Mouse (Mus musculus): ENCODE data around the gene Sigmar1.

Sigmar1 gene

DNA sequence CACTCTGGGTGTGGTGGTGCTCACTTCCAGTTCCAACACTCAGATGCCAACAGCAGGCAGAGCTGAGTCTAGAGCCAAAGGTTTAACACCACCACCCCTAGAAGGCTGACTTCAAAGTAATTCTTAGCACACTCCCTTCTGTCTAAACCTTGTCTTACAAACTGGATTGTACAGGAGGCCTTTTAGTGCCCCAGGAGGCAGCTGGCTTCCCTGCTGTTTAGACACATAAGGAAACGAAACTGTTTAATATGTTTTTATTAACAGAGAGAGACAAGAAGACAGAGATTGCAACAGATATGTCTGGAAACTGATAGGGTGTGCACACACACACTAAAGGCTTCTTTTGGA is 17.7 kb downstream of the Sigmar1 start:
- H3K27me3 ChIP-seq (ENCODE audit: control insufficient read depth, insufficient read depth, low read length, poor library complexity, severe bottlenecking) = no peaks in the 10 kb centered on the region
- peaks cover 7% of the 10 kb centered on the region; the same call in 1 of the 2 replicates for H3K36me3 ChIP-seq (ENCODE audit: control insufficient read depth, insufficient read depth, low read length, poor library complexity, severe bottlenecking)
- no peak for DNase-seq (ENCODE audit: low read depth, low spot score)

DNA sequence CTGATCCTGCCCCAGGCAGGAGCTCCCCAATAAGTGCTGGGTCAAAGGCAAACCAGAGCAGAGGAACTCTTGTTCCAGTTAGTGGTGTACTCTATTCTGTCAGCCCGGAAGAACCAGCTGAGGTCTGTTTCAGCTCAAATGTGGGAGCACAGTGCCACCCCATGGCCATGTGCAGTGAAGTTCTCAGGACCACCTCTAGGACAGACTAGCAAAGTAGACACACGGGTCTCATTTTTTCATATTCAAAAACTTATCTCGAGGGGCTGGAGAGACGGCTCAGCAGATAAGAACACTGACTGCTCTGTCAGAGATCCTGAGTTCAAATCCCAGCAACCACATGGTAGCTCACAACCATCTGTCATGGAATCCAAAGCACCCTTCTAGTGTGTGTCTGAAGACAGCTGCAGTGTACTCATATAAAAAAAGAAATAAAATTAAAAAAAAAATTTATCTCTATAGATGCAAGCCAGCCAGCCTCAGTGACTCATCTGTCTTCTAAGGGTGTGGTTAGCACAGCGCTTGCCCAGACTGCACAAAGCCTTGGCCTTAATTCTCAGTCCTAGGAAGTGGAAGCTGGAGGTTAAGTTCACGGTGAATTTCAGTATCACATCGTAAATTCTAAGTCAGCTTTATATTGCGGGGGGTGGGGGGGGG is 18.2 kb downstream of the Sigmar1 start:
- peak; percentile 89 for DNase-seq (ENCODE audit: low read depth, low spot score)
- H3K27me3 ChIP-seq (ENCODE audit: control insufficient read depth, insufficient read depth, low read length, poor library complexity, severe bottlenecking) = no peaks in the 10 kb centered on the region
- H3K36me3 ChIP-seq (ENCODE audit: control insufficient read depth, insufficient read depth, low read length, poor library complexity, severe bottlenecking) = peaks cover 7% of the 10 kb centered on the region; the same call in 1 of the 2 replicates

DNA sequence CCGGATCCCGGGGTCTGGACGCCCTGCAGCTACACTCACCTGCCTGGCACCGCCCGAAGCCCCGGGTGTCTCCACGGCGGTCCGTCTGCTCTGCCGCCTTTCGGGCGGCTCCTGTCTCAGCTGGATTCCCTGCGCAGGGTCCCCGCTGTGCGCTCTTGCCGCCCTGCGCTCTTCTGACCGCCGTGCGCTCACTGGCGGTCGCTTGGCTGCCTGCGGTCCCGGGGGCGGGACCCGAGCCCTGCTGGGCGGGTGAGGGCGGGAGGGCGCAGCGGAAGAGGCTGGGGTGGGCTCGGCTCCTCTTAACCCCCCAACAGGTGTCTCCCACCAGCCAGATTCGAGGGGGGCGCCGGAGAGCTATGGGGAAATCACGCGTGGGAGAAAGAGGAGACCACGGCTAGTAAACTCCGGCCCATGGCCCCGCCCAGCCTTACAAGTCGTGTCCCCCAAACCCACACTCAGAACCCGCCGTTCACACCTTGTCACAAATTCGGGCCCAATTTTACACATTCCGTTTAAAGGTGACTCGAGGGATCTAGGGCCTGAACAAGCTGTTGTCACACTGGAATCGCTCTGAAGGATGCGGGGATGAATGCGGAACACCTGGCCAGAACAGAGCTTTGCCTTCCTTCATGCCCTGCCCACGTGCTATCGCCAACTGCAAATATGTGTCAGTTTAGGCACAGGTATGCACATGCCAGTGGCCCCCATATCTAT is 24.7 kb downstream of the Sigmar1 start, which contains the start of gene Arid3c:
TSS of gene Arid3c (minus strand) at position 91 of the 714 bp plus-strand sequence.
- H3K27me3 ChIP-seq (ENCODE audit: control insufficient read depth, insufficient read depth, low read length, poor library complexity, severe bottlenecking) = no peaks in the 10 kb centered on the region
- peak; percentile 48 for DNase-seq (ENCODE audit: low read depth, low spot score)
- no peaks in the 10 kb centered on the region for H3K36me3 ChIP-seq (ENCODE audit: control insufficient read depth, insufficient read depth, low read length, poor library complexity, severe bottlenecking)

DNA sequence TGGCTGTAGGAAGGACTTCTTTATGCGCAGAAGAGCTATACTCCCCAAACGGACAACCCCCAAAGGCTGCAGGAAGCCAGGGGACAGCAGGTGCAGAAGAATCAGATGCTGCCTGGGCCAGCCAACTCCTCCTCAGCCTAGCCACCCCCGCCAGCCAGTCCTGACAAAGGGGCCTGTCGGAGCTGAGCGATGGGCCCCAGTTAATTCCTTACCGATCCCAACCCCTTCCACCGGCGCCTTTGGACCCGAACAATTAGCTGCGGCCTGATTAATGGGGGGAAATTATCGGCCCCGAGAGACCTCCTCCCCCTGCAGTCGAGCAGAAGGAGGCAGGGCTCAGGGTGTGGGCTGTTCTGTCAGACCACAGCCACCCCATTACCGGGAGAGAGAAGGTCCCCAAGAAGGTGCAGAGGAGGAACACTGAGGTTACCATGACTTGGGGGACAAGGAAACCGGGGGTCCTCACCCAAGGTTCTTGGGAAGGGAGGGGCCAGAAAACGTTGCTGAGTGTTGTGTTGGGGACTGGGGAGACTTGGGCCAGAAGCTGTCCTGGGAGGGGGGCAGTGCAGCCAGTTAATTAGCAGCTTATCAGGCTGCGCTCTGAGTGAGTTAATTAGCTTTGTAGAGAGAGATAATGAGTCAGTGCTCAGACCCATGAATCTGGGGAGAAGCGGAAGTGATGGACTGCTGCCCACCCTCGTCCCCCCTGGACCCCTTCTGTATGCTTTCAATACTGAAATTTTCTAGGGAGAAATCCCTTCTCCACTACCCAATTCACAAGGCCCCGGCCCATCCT is 28.9 kb downstream of the Sigmar1 start:
- no peak for DNase-seq (ENCODE audit: low read depth, low spot score)
- H3K36me3 ChIP-seq (ENCODE audit: control insufficient read depth, insufficient read depth, low read length, poor library complexity, severe bottlenecking) = no peaks in the 10 kb centered on the region
- H3K27me3 ChIP-seq (ENCODE audit: control insufficient read depth, insufficient read depth, low read length, poor library complexity, severe bottlenecking) = no peaks in the 10 kb centered on the region

DNA sequence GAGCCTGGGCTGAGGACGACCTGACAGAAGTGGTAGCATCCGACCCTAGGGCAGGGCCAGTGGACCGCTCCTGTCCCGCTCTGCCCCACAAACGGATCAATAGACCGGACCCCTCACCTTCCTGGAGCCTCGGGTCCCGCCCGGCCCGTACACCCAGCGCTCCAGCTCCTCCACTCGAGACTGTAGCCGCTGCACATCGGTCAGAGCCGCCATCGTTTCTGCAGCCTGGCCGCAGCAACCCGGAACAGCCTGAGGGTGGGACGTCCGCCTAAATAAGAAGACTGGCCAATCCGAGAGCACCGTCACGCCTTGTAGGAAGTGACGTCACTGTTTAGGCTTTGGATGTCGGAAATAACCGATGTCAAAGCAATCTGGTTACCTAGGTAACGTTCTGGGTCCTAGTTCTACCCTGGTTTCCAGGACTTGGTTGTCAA is 33.0 kb downstream of the Sigmar1 start, which contains the start of gene Dctn3:
TSS of gene Dctn3 (minus strand) at position 253 of the 434 bp plus-strand sequence.
- peak; percentile 96 for DNase-seq (ENCODE audit: low read depth, low spot score)
- Histone ChIP-seq H3K36me3 (ENCODE audit: control insufficient read depth, insufficient read depth, low read length, poor library complexity, severe bottlenecking) (peaks cover 5% of the 10 kb centered on the region; the same call in 1 of the 2 replicates), H3K27me3 (ENCODE audit: control insufficient read depth, insufficient read depth, low read length, poor library complexity, severe bottlenecking) (no peaks in the 10 kb centered on the region)

DNA sequence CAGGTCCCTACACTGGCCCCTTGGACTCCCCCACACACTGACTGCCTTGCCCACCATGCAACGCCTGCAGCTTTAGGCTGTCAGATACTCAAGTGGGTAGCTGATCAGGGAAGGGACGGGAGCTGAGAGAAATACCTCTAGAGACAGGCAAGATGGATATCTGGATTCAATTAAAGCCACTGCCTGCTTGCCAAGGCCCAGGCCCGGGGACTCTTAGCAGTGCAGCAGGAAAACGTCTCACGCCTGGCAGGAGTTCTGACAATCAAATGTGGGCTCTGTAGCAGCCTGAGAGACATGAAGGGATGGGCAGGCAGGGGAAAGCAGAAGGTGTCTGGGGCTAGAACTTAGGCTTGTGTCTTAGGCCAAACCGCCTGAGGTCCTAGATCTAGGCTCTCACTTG is 39.1 kb downstream of the Sigmar1 start:
- no peak for DNase-seq (ENCODE audit: low read depth, low spot score)
- H3K36me3 ChIP-seq (ENCODE audit: control insufficient read depth, insufficient read depth, low read length, poor library complexity, severe bottlenecking) = peaks cover 7% of the 10 kb centered on the region; the same call in 1 of the 2 replicates
- no peaks in the 10 kb centered on the region for H3K27me3 ChIP-seq (ENCODE audit: control insufficient read depth, insufficient read depth, low read length, poor library complexity, severe bottlenecking)

DNA sequence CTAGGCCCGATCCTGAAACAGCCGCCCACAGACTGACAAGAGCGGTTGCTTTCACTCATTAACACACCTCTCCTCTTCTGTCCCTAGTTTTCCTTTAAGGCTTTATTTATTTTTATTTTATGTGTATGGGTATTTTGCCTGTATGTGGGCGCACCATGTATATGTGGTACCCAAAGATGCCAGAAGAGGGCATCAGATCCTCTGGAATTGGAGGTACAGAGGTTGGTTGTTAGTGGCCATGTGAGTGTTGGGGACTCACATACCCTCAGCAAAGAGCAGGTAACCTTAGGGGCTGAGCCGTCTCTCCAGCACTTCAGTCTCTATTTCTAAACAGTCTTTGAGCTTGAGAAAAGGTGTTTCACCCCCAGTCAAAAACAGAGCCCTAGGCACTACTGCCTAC is 40.4 kb downstream of the Sigmar1 start:
- DNase-seq (ENCODE audit: low read depth, low spot score) = peak; percentile 67
- H3K36me3 ChIP-seq (ENCODE audit: control insufficient read depth, insufficient read depth, low read length, poor library complexity, severe bottlenecking) = peaks cover 7% of the 10 kb centered on the region; the same call in 1 of the 2 replicates

DNA sequence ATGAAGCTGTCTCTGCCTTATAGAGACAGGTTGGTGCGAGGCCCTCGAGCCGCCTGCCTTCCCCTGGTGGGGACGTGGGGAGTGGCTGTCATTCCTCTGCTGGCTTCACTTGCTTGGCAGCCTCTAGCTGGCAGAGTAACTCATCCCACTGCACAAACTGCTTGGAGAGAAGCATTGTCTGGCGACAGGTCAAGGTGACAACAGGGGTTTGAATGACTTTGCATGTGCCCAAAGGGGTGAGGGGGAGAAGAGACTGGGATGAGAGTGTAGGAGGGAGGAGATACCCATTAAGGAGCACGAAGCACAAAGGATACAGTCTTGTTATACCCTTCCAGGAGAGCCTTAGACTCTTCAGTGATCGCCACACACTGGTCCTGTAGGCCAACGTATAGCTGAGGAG is 40.9 kb downstream of the Sigmar1 start:
- Histone ChIP-seq H3K27me3 (ENCODE audit: control insufficient read depth, insufficient read depth, low read length, poor library complexity, severe bottlenecking) (no peaks in the 10 kb centered on the region), H3K36me3 (ENCODE audit: control insufficient read depth, insufficient read depth, low read length, poor library complexity, severe bottlenecking) (peaks cover 7% of the 10 kb centered on the region; the same call in 1 of the 2 replicates)
- no peak for DNase-seq (ENCODE audit: low read depth, low spot score)

More for the DNA sequence above, 40.4 kb downstream of the Sigmar1 start:
- H3K27me3 ChIP-seq (ENCODE audit: control insufficient read depth, insufficient read depth, low read length, poor library complexity, severe bottlenecking) = no peaks in the 10 kb centered on the region

DNA sequence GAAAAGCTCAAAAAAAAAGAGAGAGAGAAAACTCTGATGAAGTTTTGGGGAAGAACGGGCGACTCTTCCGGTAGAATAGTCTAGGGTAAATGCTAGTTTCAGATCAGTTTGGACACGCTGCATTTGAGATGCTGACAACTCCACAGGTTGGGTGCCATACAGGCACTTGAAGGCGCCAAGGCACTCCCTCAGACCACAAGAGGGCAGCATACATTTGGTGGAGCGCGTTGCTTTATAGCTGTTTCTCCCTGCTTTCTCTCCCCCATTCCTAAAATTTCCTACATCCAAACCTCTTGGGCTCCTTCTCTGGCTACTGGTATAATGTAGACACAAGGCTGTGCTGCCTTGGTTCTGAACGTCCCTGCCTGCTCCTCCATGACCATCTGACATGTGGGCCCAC is 41.7 kb downstream of the Sigmar1 start:
- H3K27me3 ChIP-seq (ENCODE audit: control insufficient read depth, insufficient read depth, low read length, poor library complexity, severe bottlenecking) = no peaks in the 10 kb centered on the region
- DNase-seq (ENCODE audit: low read depth, low spot score) = peak; percentile 82
- peaks cover 5% of the 10 kb centered on the region; the same call in 1 of the 2 replicates for H3K36me3 ChIP-seq (ENCODE audit: control insufficient read depth, insufficient read depth, low read length, poor library complexity, severe bottlenecking)

DNA sequence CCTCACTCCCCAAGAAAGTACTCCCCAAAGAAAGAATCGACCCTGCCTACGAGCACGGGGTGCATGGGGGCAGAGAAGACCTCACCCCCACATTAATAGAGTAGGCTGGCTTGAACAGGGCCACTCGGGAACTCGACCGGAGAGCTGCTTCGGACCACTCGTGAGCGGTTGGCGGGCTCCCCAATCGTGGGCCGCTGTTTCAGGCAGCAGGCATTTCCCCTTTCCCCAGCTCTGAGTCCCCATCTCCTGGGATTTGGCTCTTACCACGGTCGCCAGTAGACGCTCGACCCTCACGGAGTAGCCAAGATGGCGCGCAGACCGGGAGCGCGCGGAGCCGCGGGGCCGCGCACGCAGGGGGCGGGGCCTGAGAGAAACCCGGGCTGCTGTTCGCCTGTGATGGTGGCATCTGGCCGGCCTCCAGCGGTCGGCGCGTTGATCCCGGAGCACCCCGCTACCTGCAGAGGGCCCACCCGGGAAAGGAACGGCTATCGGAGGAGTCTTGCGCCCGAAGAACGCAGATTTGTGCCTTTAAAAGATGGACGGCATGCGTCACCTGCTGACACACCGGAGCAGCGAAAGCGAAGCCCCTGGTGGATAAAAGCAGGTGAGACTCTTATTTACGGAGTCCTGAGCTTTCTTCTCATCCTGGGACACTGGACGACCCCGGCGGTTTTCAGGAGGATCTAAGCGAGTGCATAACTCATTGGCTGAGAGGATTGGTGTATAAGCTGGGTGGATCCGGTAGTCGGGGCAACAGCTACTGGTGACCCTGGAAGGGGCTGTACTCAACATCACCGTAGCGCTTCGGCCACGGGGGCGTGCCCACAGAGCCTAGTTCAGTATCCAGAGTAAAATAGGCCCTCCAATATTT is 42.5 kb downstream of the Sigmar1 start, which contains the start of gene Rpp25l:
TSS of gene Rpp25l (minus strand) at position 338 of the 871 bp plus-strand sequence.
- Histone ChIP-seq H3K27me3 (ENCODE audit: control insufficient read depth, insufficient read depth, low read length, poor library complexity, severe bottlenecking) (no peaks in the 10 kb centered on the region), H3K36me3 (ENCODE audit: control insufficient read depth, insufficient read depth, low read length, poor library complexity, severe bottlenecking) (peaks cover 3% of the 10 kb centered on the region; the same call in 1 of the 2 replicates)
- peak; percentile 82 for DNase-seq (ENCODE audit: low read depth, low spot score)

DNA sequence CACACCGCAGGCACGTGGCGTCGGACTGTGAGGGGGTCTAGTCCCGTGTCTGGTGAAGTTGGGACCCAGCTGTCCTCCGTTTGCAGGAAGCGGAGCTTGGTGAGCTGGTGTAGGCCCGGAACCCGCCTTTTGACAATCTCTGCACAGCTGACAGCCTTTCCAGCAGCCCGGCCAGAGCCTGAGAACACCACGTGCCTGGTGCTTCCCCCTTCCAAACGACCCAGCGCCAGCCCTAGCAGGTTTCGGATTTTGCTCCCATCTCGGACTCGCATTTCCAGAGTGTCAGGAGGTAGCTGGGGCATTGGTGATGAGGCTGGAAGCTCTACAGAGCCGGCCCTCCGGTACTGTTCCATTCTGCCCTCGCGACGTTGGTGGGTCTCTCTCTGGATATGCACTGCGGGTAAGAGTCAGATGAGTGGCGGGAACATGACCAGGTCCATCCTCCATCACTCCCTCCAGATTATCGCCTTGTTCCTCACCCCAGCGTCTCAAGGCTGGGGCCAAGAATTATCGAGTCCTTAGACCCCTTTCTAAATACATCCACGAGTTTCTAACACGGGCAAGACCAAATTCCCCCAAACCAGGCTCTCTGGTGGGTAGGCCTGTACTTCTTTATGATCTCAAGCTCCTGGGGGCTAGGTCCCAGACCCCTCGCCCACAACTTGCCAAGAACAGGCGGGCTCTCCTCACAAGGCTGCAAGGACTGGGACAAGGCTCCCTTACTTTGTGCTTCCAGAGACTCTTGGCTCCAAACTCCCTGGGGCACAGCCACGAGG is 43.3 kb downstream of the Sigmar1 start:
- Histone ChIP-seq H3K36me3 (ENCODE audit: control insufficient read depth, insufficient read depth, low read length, poor library complexity, severe bottlenecking) (peaks cover 2% of the 10 kb centered on the region; the same call in 1 of the 2 replicates), H3K27me3 (ENCODE audit: control insufficient read depth, insufficient read depth, low read length, poor library complexity, severe bottlenecking) (no peaks in the 10 kb centered on the region)
- no peak for DNase-seq (ENCODE audit: low read depth, low spot score)

DNA sequence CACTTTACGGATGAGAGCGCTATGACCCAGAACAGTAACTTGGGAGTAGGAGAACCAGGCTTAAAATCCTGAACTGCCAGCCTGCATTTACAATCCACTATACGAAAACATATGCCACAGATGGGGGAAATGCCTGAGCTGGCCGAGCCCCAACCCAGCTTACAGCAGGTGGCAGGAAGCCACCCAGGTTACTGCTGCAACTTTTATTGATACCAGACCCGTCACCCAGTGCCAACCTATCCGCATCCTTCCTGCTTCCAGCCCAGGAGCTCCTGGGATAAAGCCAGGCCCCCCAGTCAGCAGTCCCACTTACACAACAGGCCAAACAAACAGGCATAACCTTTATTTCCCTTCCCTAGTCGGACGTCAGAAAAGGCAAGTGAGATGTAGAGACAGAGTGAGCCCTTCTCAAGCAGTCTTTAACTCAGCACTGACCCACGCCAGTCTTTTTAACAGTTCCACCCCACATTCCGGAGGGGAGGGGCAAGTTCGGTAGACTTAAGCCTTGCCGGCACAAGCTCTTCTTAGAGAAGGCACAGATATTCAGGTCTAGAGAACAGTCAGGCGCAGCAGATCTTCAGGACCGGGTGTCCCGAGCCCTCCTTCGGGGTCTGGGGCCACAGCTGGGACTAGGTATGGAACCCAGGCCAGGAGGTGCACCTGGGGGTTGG is 44.1 kb downstream of the Sigmar1 start:
- Histone ChIP-seq H3K36me3 (ENCODE audit: control insufficient read depth, insufficient read depth, low read length, poor library complexity, severe bottlenecking) (no peaks in the 10 kb centered on the region; the same call in 1 of the 2 replicates), H3K27me3 (ENCODE audit: control insufficient read depth, insufficient read depth, low read length, poor library complexity, severe bottlenecking) (no peaks in the 10 kb centered on the region)
- no peak for DNase-seq (ENCODE audit: low read depth, low spot score)

DNA sequence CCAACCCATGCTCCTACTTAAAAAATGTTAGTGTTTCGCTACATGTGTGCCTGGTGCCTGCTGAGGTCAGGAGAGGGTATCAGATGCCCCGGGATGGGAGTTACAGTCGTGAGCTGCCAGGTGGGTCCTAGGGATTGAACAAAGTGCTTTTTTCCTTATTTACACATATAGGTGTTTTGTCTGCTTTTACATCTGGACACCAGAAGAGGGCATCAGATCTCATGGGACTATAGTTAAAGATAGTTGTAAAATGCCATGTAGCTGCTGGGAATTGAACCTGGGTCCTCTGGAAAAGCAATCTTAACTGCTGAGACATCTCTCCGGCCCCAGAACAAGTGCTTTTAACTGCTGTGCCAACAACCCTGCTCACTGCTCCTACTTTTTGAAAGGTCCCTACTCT is 45.7 kb downstream of the Sigmar1 start:
- H3K27me3 ChIP-seq (ENCODE audit: control insufficient read depth, insufficient read depth, low read length, poor library complexity, severe bottlenecking) = no peaks in the 10 kb centered on the region
- no peaks in the 10 kb centered on the region for H3K36me3 ChIP-seq (ENCODE audit: control insufficient read depth, insufficient read depth, low read length, poor library complexity, severe bottlenecking)
- no peak for DNase-seq (ENCODE audit: low read depth, low spot score)
